Mouse (Mus musculus) layer of hippocampus, postnatal 25 days (tissue): ENCODE data around the gene Sppl2b. TPM values are rescaled to one million over a fixed set of nuclear protein-coding genes. Genes with fewer than 3 reads are reported as not detected.
A peak's percentile ranks its signal among the peaks of the same experiment; 100 is the strongest.
"Not testable (repeated sequence)": the region's sequence is repeated elsewhere in the genome, so short reads cannot be mapped to it uniquely, and the experiment has no call there.

ENCODE experiments used
- DNase-seq, 2 experiments: peaks; one replicate each; pipeline ENCODE4 v3.0.0; 2022; ENCODE audit warnings: mixed read lengths in 2 of 2, low spot score in 1 of 2; ENCODE audit errors: extremely low spot score in 1 of 2
- total RNA-seq, 2 experiments: library from RNA; stranded (reverse); gene quantifications; 2 replicates each; pipeline ENCODE4 v1.2.3; 2021

Sppl2b gene
- total RNA-seq = 10 to 100 TPM; 61.5 to 65.7 TPM

DNA sequence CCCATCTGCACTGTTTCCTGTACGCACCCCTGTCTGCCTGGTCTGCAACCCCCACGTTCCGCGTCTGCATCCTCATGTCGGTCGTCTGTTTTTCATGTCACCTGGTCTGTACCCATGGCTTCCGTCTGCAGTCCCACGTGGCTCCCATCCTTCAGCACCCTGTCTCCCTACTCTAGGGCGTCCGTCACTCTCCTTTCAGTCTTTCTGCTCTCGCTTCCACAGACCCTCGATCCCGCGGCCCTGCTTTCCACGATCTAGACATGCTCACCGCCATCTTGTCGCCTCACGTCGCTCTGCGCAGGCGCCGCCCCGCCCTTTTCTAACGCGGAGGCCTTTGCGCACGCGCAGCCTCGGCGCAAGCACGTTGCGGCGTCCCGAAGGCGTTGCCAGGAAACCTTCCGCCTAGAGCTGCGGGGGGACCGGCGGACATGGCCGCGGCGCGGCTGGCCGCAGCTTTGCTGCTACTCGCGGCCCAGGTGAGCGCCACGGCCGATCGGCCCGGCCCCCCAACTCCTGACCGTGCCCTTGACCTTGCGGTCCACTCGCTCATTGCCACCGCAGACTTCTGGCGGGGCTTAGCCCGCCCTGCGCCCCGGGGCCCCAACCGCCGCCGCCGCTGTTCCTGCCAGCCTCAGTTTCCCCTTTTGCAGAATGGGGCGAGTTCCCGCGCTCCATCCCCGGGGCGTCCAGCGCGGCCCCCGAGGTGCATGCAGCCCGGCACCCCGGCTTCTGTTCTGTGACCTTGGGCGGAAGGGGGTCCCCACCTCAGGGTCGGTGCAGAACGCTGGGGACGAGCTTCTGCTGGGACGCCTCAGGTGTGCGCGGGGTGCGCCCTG is at the start of gene Sppl2b, which contains the start of gene Lsm7:
TSS of gene Sppl2b (plus strand) at position 363 of the 836 bp plus-strand sequence.
TSS of gene Lsm7 (minus strand) at position 297 of the 836 bp plus-strand sequence.
- DNase-seq = peak; percentile 96 to 99

DNA sequence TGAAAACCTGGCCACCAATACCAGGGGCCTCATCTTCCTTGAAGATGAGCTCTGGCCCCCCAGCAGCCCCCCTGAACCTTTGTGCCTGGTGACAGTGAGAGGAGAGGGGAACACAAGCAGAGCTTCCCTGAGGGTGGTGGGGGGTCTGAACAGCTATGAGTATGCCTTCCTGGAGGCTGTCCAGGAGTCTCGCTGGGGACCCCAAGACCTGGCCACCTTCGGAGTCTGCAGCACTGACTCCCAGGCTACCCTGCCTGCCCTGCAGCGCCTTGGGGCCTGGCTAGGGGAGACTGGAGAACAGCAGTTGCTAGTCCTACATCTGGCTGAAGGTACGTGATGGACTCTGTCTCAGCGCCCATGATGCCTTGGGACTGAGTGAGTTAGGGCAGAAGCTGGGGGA is 49.8 kb upstream of the Sppl2b start:
- no peak for DNase-seq

DNA sequence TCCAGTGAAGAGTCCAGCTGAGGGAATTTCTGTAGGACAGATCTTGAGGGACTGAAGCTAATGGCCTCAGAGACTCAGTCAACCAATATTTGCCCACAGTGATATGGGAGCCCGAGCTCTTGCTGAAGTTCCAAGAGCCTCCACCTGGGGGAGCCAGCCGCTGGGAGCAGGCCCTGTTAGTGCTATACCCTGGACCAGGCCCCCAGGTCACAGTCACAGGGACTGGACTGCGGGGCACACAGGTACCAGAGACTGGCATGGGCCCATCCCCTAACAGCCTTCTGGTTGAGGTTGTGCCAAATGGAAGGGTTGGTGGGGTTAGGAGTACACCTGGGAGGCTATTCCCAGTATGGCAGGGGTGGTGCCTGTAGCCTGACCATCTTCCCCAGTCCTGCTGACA is 49.1 kb upstream of the Sppl2b start:
- DNase-seq = peak; percentile 83 to 90

DNA sequence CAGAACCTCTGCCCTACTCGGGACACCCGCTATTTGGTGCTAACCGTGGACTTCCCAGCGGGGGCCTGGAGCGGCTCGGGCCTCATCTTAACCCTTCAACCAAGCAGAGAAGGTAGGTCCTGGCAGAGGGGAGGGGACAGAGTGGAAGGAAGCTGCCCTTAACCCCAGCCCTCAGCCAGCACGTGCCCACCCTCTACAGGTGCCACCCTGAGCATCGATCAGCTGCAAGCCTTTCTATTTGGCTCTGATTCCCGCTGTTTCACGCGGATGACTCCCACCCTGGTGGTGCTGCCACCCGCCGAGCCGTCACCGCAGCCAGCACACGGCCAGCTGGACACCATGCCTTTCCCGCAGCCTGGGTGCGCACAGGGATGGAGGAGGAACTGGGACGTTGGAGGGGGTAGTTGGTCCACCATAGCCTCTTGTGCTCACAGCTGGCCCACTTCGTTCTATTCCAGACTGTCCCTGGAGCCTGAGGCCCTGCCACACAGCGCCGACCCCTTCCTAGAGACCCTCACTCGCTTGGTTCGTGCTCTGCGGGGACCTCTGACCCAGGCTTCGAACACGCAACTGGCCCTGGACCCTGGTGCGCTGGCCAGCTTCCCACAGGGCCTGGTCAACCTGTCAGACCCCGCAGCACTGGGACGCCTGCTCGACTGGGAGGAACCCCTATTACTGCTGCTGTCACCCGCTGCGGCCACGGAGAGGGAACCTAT is 48.6 kb upstream of the Sppl2b start:
- no peak for DNase-seq

DNA sequence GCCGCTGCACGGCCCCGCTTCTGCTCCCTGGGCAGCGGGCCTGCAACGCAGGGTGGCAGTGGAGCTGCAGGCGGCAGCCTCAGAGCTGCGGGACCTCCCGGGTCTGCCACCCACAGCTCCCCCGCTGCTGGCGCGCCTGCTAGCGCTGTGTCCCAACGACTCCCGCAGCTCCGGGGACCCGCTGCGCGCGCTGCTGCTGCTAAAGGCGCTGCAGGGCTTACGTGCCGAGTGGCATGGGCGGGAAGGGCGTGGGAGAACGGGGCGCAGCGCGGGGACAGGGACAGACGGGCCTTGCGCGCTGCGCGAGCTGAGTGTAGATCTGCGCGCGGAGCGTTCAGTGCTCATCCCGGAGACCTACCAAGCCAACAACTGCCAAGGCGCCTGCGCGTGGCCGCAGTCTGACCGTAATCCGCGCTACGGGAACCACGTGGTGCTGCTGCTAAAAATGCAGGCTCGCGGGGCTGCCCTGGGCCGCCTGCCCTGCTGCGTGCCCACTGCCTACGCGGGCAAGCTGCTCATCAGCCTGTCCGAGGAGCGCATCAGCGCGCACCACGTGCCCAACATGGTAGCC is 47.9 kb upstream of the Sppl2b start:
- DNase-seq = peak; percentile 69 to 75

DNA sequence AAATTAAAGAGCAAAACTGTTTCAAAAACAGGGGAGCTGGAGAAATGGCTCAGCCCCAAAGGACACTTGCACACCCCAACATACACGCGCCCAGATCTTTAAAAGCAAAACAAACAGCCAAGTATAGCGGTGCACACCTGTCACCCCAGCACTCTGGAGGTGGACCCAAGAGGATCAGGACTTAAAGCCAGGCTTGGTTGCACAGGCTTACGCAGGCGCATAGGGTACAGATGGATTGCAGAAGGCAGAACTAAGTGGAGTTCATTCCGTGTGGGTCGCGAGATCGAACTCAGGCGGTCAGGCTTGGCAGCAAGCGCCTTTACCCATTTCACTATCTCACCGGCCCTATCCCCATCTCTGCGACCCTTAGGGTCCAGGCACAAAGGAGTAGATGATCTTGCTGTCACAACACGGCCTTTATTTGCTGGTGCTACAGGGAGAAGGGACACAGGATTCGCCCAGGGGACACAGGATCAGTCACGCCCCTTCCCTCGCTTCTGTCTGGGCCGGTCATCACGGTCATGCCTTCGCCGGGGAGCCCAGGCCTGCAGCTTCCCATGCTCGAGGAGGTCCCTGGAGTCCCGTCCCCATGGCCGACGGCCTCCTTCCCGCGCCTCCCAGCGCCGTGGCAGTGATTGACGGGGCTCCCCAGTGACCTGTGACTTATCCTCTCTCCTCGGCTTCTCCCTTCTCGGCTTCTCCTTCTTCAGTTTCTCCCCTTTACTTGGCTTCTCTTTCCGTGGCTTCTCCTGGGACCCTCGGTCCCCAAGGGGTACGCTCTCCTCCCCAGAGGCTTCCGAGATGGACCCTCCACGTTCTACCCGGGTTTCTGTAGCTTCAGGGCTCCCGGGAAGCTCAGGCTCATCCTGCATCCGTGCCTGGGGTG is 46.7 kb upstream of the Sppl2b start:
- DNase-seq = no peak

DNA sequence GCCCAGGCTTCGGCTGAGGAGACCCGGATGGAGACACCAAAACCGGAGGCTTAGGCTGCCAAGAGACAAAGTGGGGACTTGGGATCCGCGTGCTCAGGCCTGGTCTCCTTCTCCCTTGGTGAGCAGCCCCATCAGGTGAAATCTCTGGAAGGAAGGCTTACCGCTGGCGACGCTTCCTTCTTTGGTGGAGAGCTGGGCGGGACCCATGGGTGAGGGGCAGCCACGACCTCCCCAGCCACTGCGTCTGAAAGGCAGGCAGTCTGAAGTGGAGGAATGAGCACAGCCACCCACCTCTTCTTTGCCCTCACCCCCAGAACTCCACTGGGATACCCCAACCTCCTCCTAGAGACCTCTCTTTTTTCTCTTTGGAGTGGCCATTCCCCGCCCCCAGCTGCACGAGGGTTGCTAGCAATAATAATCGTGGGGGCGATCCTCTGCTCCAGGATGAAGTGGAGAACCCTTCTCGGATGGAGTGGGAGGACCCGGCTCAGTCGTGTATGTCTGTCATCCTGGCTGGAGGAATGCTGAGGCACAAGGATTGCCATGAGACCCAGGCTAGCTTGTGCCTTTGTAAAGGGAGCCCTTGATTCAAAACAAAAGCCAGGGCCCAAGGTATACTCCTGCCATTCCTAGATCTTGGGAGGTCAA is 46.0 kb upstream of the Sppl2b start:
- DNase-seq = no peak

DNA sequence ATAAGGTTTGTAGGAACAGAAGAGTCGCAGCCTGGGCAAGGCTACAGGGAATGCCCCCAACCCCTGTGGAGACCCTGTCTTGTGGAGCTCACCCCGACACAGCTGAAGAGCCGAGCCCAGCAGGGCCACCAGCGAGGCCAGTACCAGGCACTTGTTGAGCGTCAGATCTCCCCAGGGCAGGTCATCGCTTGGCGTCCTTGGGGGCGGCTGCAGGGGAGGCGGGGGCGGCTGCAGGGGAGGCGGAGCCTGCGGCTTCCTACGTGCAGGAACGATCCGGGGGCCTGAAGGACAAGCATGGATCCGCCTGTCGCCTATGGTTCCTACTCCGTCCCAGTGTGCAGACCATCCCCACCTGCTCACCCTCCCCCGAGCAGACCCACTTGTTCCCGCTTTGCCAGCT is 45.0 kb upstream of the Sppl2b start:
- no peak for DNase-seq

DNA sequence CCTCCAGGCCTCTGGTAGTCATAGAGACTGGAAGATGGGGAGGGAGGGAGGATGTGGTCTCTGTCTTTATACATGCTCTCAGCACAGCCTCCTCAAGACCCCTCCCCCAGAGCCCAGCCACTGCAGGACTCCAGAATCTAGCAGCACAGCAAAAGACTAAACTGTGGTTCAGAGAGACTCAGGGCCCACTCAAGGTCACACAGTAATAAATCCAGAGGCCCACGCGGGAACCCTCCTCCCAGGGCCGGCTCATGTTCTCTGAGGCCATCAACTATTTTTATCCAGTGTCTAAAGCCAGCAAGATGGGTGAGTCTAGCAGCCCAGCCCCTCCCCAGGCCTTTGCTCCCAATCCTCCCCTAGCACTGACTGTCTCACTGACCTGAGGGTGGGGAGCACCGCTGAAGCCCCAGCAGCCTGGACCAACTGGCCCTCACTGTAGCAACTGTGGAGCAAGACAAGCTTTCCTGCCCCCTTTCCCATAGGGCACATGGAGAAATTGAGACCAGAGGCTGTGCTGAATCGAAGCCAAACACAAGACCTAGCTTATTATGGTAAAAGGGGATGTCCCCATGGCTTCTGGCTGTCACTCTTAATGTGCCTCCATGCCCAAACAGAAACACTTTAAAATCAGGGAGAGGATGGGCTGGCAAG is 42.6 kb upstream of the Sppl2b start:
- DNase-seq = no peak

DNA sequence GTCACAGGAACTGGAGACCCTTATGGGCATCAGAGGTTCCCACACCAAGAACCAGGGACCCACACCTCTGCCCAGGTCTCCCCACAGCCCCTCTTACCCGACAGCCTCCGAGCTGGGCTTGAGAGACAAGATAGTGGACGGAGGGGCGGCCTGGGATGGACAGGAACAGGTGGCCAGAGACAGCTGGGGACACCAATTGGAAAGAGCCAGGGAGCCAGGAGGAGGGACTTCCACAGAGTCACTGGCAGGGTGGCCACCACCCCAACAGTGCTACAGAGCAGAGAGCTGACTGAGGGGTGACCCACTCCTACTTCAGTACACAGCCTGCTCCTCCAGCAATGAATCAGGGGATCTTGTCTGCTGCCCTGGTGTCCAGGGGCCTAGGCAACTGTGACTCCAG is 41.7 kb upstream of the Sppl2b start, which contains the start of gene Jsrp1:
TSS of gene Jsrp1 (minus strand) at position 133 of the 400 bp plus-strand sequence.
- no peak for DNase-seq

DNA sequence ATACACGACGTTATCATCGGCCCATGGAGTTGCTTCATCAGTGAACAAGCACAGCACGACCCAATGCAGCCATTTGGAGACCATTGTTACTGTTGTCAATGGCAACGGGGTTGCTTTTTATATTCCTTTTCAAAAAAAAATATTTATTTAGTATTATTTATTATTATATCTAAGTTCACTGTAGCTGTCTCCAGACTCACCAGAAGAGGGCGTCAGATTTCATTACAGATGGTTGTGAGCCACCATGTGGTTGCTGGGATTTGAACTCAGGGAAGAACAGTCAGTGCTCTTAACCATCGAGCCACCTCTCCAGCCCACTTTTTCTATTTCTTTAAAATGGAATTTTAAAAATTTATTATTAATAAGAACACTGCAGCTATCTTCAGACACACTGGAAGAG is 40.3 kb upstream of the Sppl2b start:
- no peak for DNase-seq

DNA sequence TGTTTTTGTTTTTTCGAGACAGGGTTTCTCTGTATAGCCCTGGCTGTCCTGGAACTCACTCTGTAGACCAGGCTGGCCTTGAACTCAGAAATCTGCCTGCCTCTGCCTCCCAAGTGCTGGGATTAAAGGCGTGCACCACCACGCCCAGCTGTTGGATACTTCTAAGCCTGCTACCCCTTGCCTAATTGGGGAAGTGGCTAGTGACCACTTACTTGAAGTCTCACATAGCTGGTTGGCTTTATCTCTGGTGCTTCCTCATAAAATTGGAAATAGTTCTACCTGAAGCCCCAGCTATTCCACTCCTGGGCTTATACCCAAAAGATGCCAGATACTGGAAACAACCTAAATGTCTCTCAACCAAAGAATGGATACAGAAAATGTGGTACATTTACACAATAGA is 38.8 kb upstream of the Sppl2b start:
- DNase-seq = not testable (repeated sequence)

DNA sequence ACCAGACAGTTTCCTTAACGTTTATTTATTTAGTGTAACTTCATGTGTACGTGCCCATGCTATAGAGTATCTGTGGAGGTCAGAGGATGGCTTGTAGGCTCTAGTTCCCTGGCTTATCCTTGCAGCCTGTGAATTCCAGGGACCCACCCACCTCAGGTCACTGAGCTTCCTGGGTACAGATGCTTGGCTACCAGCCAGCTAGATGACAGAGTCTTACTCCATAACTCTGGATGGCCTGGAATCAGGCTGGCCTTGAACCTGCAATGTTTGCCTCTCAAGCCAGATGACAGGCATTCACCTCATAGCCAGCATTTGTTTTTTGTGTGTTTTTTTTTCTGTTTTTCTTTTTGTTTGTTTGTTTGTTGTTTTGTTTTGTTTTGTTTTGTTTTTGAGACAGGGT is 37.9 kb upstream of the Sppl2b start:
- no peak for DNase-seq

DNA sequence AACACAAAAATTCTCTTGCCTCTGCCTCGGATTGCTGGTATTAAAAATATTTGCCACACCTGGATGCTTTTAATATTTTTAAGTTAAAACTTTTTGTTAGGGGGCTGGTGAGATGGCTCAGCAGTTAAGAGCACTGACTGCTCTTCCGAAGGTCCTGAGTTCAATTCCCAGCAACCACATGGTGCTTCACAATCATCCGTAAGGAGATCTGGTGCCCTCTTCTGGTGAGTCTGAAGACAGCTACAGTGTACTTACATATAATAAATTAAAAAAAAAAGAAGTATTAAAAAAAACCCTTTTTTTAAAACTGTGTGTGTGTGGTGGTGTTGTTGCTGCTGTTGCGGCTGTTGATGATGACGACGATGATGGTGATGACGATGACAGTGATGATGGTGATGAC is 37.1 kb upstream of the Sppl2b start:
- not testable (repeated sequence) for DNase-seq

DNA sequence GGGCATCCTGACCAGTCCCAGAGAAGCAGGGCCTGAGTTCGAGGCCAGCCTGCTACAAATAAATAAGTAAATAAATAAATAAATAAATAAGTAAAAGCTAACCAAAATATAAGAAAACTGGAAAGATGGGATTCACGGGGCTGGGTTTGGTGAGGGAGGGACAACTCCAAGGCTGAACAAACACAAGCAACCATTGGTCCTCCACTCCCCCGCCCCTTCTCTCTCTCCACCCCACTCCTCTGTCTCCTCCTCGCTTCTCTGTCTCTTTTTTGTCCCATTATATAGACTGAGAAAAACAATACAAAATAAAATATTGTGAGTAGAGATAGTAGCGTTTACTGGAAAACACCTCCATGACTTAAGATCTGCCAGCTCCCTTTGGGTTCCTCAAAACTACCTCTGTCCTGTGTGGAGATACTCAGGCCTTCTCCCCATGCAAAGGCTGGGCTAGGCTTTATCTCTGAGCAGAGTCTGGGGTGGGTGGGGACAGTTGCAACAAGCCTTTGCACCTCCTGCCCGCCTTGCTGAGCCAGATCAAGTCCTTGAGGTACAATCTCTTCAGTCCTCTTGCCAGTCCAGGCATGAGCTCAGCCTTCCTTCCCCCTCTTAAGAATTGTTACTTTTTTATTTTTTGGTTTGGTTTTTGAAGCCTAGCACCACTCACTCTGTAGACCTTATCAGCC is 36.3 kb upstream of the Sppl2b start:
- no peak for DNase-seq

DNA sequence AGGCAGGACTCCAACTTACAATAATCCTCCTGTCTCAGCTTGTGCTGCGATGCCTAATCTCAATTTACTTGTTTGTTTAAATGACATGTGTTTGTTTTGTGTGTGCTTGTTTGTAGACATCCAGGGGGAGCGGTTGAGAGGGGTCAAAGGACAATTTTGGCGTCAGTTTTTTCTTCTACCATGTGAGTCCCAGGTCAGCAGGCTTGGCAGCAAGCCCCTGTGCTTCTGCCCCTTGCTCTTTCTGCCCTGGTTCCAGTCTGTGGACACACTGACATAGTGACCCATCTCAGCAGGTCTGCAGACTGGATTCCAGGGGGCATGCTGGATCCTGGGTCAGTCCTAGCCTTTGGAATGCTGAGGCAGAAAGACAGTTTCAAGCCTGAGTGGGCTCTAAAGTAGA is 35.7 kb upstream of the Sppl2b start:
- no peak for DNase-seq

DNA sequence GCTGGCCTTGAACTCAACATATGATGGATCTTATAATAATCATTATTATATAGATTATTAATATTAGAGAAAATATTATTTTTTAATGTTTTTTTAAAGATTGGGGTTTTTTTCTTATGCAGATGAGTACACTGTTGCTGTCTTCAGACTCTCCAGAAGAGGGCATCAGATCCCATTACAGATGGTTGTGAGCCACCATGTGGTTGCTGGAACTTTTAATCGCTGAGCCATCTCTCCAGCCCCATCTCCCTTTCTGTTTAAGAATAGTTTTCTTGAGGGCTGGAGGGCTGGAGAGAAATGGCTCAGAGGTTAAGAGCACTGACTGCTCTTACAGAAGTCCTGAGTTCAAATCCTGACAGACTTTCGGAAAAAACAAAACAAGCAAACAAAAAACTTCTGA is 33.1 kb upstream of the Sppl2b start:
- no peak for DNase-seq

DNA sequence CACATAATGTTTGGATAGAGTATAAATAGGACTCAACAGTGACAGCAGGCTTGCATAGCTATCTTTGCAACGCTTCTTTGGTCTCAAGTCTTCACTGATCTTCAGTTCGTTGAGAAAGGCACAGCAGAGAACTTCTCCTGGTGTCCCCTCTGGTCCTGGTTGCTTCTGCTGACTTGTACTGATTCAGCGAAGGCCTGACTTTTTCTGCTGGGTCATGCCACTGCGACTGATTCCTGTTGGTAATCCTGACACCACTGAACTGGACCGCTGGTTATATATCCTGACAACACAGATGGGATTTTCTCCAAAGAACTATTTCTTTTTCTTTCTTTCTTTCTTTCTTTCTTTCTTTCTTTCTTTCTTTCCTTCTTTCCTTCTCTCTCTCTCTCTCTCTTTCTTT is 32.5 kb upstream of the Sppl2b start:
- no peak for DNase-seq

DNA sequence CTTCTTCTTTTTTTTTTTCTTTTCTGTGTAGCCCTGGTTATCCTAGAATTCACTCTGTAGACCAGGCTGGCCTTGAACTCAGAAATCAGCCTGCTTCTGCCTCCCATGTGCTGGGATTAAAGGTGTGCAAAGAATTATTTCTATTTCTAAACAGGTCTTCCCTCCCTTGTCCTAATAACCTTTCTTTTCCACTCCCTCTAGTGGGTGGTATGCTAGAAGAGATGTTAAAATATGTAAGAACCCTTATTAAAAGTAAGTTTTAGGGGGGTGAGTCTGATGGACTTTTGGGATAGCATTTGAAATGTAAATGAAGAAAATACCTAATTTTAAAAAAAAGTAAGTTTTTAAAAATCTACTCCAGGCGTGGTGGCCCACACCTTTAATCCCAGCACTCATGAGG is 31.8 kb upstream of the Sppl2b start:
- DNase-seq = no peak
